Mouse (Mus musculus): ENCODE results near the gene Scd4.
"Not testable (repeated sequence)": the region's sequence is repeated elsewhere in the genome, so short reads cannot be mapped to it uniquely, and the experiment has no call there.

Scd4 gene

GRCm38 (mm10) chr19:44318545-44318944 is 14.3 kb upstream of the Scd4 start:
- DNase-seq: no peak

- DNase-seq: no peak
These were observed 12.6 kb upstream of the Scd4 start for GRCm38 (mm10) chr19:44320316-44320715.

- no peak for DNase-seq
These were observed 11.7 kb upstream of the Scd4 start for GRCm38 (mm10) chr19:44321201-44321600.

- no peak for DNase-seq
These were observed 11.3 kb upstream of the Scd4 start for GRCm38 (mm10) chr19:44321631-44322030.

GRCm38 (mm10) chr19:44329566-44329965 is 3.3 kb upstream of the Scd4 start:
- no peak for DNase-seq

DNA sequence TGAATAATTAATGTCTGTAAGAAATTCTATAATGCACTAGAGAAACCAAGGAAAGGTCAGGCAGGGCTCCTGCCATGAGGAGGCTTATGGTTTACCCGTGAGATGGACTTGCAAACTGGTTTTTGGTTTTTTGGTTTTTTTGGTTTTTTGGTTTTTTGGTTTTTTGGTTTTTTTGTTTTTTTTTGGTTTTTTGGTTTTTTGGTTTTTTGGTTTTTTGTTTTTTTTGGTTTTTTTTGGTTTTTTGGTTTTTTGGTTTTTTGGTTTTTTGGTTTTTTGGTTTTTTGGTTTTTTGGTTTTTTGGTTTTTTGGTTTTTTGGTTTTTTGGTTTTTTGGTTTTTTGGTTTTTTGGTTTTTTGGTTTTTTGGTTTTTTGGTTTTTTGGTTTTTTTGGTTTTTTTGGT is 1.8 kb upstream of the Scd4 start:
- not testable (repeated sequence) for DNase-seq

GRCm38 (mm10) chr19:44331911-44332310 is 981 bp upstream of the Scd4 start:
- no peak for DNase-seq

GRCm38 (mm10) chr19:44332326-44332725 is 566 bp upstream of the Scd4 start:
- DNase-seq: no peak

DNA sequence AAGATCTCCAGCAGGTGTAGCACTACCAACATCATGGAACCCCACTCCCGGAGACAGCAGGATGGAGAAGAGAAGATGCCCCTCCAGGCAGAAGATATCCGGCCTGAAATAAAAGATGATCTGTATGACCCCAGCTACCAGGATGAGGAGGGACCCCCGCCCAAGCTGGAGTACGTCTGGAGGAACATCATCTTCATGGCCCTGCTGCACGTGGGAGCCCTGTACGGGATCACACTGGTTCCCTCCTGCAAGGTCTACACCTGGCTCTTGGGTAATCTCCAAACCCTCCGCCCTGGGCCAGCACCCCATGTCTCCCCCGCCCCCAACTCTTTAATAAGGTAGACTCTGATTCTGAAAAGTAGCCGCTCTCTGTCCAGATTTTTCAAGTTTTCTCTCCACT is 1.1 kb downstream of the Scd4 start:
- DNase-seq: no peak

DNA sequence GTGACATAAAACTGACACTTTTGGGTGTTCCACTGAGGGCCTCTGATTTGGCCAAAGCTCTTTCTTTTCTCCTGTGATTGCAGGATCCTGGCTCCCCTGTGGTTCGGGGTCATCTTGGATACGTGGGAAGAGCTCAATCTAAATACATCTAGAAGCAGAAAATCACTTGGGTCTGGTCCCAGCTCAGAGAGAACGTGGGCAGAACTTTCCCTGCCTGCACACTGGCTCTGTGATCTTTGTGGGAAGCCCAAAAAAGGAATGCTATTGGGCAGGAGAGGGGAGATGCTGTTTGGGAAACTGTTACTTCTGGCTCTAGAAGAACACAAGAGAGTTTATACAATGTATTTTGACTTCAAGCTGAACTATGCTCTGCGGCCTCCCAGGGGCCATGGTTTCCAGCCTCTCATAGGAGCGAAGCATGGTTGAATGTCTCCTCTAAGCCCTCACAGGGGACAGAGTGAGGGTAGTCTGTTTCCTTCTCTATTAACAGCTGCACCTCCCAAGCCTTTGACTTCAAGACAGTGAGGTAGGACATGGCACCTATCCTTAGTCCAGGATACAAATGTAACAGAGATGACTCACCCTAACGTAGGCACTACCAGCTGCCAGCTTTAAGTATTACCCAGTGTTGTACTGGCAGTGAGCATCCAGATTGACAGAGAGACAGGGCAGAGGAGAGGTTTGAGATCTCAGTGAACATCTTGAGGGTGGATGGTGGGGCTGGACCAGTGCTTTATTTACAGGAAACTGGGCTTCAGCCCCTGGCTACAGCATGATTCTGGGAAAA is 3.2 kb downstream of the Scd4 start:
- DNase-seq: no peak

GRCm38 (mm10) chr19:44349689-44350088 is 16.8 kb downstream of the Scd4 start:
- DNase-seq: no peak

- no peak for DNase-seq
These were observed 18.9 kb downstream of the Scd4 start for GRCm38 (mm10) chr19:44351756-44352155.

DNA sequence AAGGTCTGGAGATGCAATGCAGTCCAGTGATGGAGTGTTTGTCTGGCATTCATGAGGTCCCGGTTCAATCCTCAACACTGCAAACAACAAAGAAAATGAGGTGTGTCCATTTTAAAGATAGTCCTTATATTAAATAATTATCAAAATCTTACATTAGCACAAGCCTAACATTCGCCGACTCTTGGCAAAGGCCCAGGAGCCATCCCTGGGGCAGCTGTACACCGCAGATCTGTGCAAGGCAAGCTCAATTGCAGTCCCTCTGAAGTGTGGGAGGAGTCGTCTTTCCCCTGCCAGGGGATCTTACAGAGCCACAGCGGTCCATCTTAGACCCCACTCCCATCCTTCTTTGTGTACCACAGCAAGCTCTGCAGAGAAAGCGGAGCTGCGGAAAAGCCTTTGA is 25.8 kb downstream of the Scd4 start:
- DNase-seq: no peak

DNA sequence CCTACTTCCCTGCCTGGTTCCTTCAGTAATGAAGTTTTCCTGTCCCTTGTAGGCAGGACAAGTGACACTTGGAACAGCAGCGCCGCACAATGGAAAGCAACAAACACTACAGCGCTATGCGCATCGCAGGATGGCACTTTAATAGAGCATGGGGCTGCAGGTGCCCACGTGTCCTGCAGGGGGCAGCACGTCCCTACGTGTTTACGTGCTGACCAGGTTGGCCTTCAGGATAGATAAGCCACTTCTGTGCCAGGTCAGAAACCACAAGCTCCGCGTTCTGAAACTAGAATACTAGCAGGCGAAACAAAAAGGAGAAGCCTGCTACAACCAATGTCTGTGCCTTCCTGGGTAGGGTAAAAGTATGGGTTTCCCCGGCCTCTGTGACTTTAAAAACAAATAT is 30.6 kb downstream of the Scd4 start:
- peak; percentile 65 to 74 for DNase-seq

DNA sequence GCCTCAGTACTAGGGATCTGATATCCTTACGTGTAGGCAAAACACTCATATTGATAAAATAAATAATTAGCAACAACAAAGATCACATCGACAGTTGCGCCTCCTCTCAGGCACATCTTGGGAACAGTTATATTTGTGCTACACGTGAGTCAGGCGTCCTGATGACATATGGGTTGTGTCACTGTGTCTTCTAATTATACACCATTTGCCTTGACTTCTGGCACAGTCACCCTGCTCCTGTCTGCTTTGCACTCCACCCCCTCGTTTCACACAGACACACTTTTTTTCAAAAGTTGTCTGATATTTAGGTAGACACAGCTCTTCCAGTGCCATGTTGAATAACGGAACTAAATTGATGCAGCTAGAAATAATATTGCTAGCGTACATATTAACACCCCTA is 31.1 kb downstream of the Scd4 start:
- DNase-seq: no peak

- no peak for DNase-seq
These were observed 32.8 kb downstream of the Scd4 start for GRCm38 (mm10) chr19:44365733-44366132.

- not testable (repeated sequence) for DNase-seq
These were observed 34.2 kb downstream of the Scd4 start for GRCm38 (mm10) chr19:44367076-44367475.

DNA sequence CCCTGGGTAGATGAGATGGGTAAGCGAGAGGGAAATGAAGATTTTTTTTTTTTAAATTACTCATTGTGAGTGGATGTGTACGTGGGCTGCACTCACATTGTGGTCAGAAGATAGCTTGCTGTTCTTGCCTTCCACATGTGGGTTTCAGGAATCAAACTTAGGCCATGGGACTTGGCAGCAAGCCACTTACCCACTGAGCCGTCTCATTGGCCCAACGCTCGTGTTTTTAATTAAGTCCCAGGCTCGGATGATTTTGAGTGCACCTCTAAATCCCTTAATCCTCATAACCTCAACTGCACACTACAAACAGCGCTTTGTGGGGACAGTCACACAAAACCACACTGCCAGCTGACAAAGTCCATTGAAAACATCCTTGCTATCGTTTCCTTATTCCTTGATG is 36.5 kb downstream of the Scd4 start:
- DNase-seq: no peak

- no peak for DNase-seq
These were observed 37.3 kb downstream of the Scd4 start for GRCm38 (mm10) chr19:44370231-44370630.

GRCm38 (mm10) chr19:44372969-44373368 is 40.1 kb downstream of the Scd4 start:
- peak; percentile 81 to 87 for DNase-seq

- no peak for DNase-seq
These were observed 43.6 kb downstream of the Scd4 start for GRCm38 (mm10) chr19:44376511-44376951.

GRCm38 (mm10) chr19:44377629-44378375 is 44.9 kb downstream of the Scd4 start:
- no peak for DNase-seq

- no peak for DNase-seq
These were observed 46.2 kb downstream of the Scd4 start for GRCm38 (mm10) chr19:44379090-44379489.

DNA sequence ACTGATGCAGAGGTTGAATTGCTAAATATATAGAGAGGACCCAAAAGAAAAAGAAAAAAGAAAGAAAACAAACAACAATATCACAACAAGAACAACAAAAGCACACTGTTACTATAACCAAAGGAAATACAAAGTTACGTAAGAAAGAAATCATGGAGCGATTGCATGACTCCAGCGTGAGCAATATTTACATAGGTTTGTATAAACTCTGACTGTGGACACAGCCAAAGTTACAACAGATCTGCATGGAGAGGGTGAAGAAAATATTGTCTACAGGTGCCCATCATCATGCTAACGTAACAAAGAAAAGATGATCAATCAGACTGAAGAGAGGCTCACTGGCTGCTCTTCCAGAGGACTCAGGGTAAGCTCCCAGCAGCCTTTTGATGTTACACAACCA is 47.2 kb downstream of the Scd4 start:
- peak in 1 of 2 experiments; percentile 43 for DNase-seq

All from lung, adult 18-20 months (tissue).